Mouse (Mus musculus) kidney, adult 8-10 months (tissue): Measurements from ENCODE around the gene Dera.
A peak's percentile ranks its signal among the peaks of the same experiment; 100 is the strongest.

ENCODE experiments used
- DNase-seq, 2 experiments: peaks; one replicate each; pipeline ENCODE4 v3.0.0; 2022

The Dera gene

GRCm38 (mm10) chr6:137808706-137809105, 54.4 kb downstream of the Dera start:
- no peak for DNase-seq

- no peak for DNase-seq
These were observed 55.8 kb downstream of the Dera start for GRCm38 (mm10) chr6:137810136-137810535.

DNA sequence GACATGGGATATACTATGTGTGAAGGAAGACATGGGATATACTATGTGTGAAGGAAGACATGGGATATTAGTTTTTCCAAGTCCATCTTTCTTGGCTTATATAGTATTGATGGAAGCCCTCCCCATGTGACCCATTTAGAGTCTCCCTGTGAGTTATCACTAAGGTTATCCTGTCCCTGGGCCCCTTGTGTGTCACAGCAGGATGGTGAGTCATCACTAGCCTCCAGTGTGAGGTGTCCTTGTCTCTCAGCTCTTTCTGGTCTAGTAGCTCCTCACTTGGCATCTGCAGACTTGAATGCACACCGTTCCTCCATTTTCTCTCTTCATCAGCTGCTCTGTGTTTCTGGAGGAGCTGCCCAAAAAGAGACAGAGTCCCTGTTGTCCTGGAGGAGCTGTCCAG, 59.7 kb downstream of the Dera start:
- DNase-seq = no peak

DNA sequence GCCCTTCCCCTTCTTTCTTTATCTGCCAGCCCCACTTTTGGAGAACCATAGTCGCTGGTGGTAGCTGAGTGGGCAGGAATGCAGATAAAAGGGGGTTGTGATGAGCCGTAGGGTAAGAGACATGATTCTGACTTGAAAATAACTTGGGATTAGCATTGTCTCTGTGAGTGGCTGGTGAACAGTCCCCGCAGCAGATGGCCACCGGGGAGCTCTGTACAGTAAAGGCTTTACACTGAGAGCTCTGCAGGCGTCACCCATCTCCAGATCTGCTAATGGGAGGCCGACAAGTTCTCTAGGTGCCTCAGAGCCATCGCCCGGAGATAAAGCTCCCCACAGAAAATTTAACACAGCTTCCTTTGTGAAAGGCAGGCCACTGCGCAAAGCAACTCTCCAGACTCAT, 62.2 kb downstream of the Dera start:
- no peak for DNase-seq

DNA sequence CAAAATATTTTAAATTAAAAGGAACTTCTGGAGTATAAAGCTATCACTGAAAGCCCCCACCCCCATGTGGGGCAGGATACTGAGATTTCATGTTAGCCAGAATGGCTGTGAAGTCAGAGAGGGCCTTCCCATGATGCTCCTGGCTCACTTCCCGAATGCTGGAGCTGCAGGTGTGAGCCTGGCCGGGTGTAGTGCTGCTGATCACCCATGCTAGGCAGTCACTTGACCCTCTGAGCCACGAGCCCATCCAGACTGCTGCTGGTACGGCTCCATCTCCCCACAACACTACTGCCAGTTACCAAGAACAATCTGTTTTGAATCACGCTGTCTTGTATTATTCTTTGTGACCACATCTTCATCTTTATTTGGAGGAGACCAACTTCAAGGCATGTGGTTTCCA, 68.2 kb downstream of the Dera start:
- DNase-seq = no peak

- DNase-seq = no peak
These were observed 70.0 kb downstream of the Dera start for GRCm38 (mm10) chr6:137824046-137825021.

DNA sequence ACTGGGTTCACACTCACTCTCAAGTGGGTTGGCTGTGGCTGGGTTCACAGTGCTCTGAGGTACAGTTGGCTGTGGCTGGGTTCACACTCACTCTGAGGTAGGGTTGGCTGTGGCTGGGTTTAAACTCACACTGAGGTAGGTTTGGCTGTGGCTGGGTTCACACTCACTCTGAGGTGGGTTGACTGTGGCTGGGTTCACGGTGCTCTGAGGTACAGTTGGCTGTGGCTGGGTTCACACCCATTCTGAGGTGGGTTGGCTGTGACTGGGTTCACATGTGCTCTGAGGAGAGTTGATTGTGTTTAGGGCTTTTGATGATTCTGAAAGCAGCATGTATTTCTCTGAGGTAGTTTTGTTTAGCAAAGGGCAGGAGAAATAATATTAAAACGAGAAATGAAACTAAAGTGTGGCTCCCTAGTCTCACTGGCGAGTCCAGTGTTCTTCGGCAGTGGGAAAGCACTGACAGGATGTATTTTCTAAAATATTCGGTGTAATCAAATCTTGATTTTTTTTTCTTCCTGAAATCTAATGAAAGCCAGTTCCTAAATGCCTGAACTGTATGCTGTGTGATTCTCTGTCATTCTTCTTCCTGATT, 70.8 kb downstream of the Dera start:
- DNase-seq = no peak

- no peak for DNase-seq
These were observed 74.9 kb downstream of the Dera start for GRCm38 (mm10) chr6:137829056-137829776.

- no peak for DNase-seq
These were observed 82.5 kb downstream of the Dera start for GRCm38 (mm10) chr6:137836799-137837198.

DNA sequence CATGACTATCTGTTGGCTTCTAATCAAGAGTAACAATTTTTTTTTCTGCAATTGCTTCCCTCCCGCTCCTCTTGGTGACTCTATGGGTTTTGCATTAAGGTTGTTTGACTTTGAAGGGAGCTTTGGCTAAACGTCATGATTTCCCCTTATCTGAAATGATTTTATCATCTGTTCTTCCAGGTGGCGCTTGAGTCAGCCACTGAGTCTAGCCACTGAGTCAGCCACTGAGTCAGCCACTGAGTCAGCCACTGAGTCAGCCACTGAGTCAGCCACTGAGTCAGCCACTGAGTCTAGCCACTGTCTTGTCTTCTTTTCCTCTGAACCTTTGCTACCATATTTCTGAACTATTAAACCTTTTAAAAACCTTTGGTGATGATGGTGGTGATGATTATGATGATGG, 89.0 kb downstream of the Dera start:
- no peak for DNase-seq

DNA sequence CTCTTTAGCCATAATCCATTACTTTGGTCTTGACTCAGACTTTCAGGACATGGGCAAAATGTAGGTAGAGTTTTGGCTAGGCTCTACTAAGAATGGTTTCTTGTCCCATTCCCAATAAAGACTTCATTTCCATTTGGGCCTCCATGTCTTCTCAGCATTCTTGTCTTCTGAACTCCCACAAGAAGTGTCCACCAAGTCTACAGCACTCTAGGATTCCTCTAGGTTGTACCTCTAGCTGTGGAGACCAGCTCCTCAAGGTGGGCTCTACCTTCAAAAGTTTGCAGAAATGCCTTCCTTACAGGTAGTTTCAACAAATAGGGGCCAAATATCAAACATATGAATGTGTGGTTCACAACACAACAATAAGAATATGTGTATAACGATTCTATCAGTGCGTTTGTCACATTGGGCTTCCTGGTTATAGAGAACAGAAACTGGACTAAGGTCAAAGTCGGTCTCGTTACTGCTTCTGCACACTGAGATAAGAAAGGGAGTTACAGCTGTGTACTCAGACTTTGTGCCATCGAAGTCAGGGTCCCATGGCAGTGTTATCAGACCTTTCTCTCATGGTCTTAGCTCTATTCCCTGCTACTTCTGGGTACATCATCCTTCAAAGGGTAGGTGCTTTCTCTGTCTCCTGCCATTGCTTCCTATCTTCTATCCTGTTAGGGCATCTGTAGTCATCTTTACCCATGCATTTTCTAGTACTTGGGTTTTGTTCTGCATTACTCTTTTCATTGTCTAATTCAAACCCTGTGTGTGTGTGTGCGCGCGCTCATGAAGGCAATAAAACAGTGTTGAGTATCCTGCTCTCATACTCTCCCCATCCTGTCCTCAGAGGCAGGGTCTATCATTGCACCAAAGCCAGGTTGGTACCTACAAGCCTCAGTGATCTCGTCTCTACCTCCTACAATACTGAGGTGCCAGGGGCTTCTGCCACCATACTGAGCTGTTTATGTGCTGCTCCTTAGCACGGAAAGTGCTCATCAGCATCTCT, 103.2 kb downstream of the Dera start:
- DNase-seq = no peak

- no peak for DNase-seq
These were observed 115.7 kb downstream of the Dera start for GRCm38 (mm10) chr6:137869903-137870580.

DNA sequence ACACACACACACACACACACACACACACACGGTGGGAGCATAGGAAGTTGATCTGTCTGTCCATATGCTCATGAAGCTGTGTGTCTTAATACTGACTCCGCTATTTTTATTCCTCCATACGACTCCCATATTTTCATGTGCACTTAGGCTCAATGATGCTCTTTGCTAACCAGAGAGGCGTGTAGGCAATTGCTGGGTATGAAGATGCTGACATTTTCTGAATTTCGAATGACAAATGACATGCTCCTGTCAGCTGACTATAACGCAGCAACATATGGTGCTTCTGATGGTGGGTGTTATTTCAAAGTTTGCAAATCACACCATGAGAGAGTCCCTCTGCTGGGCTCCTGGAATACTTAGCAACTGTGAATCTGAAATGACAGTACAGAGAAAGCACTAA, 116.3 kb downstream of the Dera start:
- no peak for DNase-seq

DNA sequence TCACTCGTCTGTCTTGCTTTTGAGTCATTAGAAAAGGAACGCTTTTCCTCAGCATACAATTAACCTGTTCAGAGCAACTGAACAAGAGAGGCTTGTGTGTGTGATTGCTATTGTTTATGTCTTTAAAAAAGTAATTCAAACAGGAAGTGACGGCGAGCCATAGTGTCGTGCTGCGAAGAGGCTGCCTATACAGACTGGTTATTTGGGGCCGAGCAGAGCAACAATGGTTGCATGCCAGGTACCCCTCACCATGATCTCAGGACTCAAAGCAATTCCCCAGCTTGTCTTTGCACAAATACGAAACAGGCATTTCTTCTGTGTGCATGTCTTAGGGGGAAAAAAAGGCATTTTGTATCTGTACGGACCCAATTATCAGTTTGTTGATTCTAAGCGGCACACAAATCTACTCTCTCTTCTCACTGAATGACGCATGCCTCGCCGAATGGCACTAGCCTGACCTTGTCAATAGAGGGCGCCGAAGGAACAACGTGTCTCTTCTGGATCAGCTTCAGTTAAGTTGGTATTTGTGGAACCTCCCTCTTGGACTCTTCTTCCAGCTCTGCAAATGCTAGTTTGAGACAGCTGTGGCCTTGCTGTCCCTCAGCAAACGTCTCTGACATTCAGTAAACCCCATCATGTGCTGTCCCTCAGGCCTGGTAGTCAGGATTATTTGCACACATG, 117.8 kb downstream of the Dera start:
- DNase-seq = peak; percentile 20 to 62

- no peak for DNase-seq
These were observed 120.3 kb downstream of the Dera start for GRCm38 (mm10) chr6:137874471-137875244.

GRCm38 (mm10) chr6:137885644-137886043, 131.3 kb downstream of the Dera start:
- no peak for DNase-seq

GRCm38 (mm10) chr6:137886210-137886979, 132.0 kb downstream of the Dera start:
- no peak for DNase-seq

- DNase-seq = no peak
These were observed 132.9 kb downstream of the Dera start for GRCm38 (mm10) chr6:137887258-137887657.

GRCm38 (mm10) chr6:137897671-137898070, 143.3 kb downstream of the Dera start:
- DNase-seq = no peak
